Mouse (Mus musculus) limb, embryonic 11.5 days (tissue): ENCODE data around the gene Rabgap1l. TPM values are rescaled to one million over a fixed set of nuclear protein-coding genes. Genes with fewer than 3 reads are reported as not detected.

ENCODE experiments used
- ATAC-seq: fragments of 200-750 bp; cut with Nextera tagmentation; 2 replicates; pipeline ENCODE4 v1.8.0; 2017; ENCODE audit warnings: low read depth; ENCODE audit not compliant: insufficient number of reproducible peaks, low FRiP score, low TSS enrichment
- DNase-seq: peaks from one replicate; pipeline ENCODE4 v3.0.0-alpha.2; 2015; ENCODE audit warnings: low spot score
- H3K27ac ChIP-seq: fragments of 300-500 bp; sonication (generic); replicated peaks from 2 replicates; pipeline ENCODE4 v1.5.1; 2014; ENCODE audit warnings: low read depth, mild to moderate bottlenecking, low read length
- H3K27me3 ChIP-seq: fragments of 300-500 bp; sonication (generic); 2 replicates; pipeline ENCODE4 v1.6.1; 2014; ENCODE audit warnings: mild to moderate bottlenecking, low read length, mixed read lengths; ENCODE audit not compliant: control insufficient read depth, insufficient read depth
- H3K36me3 ChIP-seq: fragments of 300-500 bp; sonication (generic); 2 replicates; pipeline ENCODE4 v1.6.1; 2014; ENCODE audit warnings: mild to moderate bottlenecking, low read length, moderate library complexity, mixed read lengths; ENCODE audit not compliant: control insufficient read depth, insufficient read depth
- H3K4me1 ChIP-seq: fragments of 300-500 bp; sonication (generic); 2 replicates; pipeline ENCODE4 v1.6.1; 2014; ENCODE audit warnings: low read length, mixed read lengths; ENCODE audit not compliant: control insufficient read depth, insufficient read depth
- H3K4me2 ChIP-seq: fragments of 300-500 bp; sonication (generic); 2 replicates; pipeline ENCODE4 v1.6.1; 2014; ENCODE audit warnings: low read depth, mild to moderate bottlenecking, moderate library complexity; ENCODE audit not compliant: severe bottlenecking
- H3K4me3 ChIP-seq: fragments of 300-500 bp; sonication (generic); 2 replicates; pipeline ENCODE4 v1.5.1; 2014; ENCODE audit warnings: low read depth, low read length
- H3K9ac ChIP-seq: fragments of 300-500 bp; sonication (generic); 2 replicates; pipeline ENCODE4 v1.6.1; 2014; ENCODE audit warnings: mild to moderate bottlenecking, low read length
- H3K9me3 ChIP-seq: fragments of 300-500 bp; sonication (generic); 2 replicates; pipeline ENCODE4 v1.6.1; 2016; ENCODE audit warnings: low read length; ENCODE audit not compliant: control insufficient read depth
- WGBS: fragments of 180-500 bp; shearing (Covaris S2); extraction: QIAGEN DNeasy Blood & Tissue Kit; methylation state at CpG from one replicate; pipeline ENCODE4 v1.1.7; 2014; 5-methylcytosine and 5-hydroxymethylcytosine counted together
- polyA plus RNA-seq: library from polyadenylated mRNA; unstranded; fragments of >200 nt; fragmentation: Nextera tagmentation; extraction: Ambion mirVana; gene quantifications from 2 replicates; pipeline ENCODE4 v1.2.1, GENCODE M21; 2014

Gene Rabgap1l
- polyA plus RNA-seq, 1 experiment from 2014 or later: 14.3 TPM

GRCm38 (mm10) chr1:160704596-160704995 is 88.4 kb downstream of the Rabgap1l start:
- Histone ChIP-seq H3K4me1 (no peaks in the 10 kb centered on the region), H3K4me2 (no peak overlapping the region), H3K36me3 (peaks cover 3% of the 10 kb centered on the region; the same call in 1 of the 2 replicates), H3K27ac (no peak overlapping the region), H3K4me3 (no peak overlapping the region), H3K9me3 (no peaks in the 10 kb centered on the region), H3K27me3 (no peaks in the 10 kb centered on the region), H3K9ac (no peak overlapping the region)
- DNase-seq (no peak), ATAC-seq (no peak)
- 99% methylated on average over 2 of the region's 2 CpGs for WGBS

- peaks cover 3% of the 10 kb centered on the region; the same call in 1 of the 2 replicates for H3K36me3 ChIP-seq
- WGBS: 96% methylated on average over 6 of the region's 6 CpGs
Measured at GRCm38 (mm10) chr1:160703813-160704212, 89.2 kb downstream of the Rabgap1l start.

GRCm38 (mm10) chr1:160693094-160693447 is 99.9 kb downstream of the Rabgap1l start:
- Histone ChIP-seq H3K4me3 (no peak overlapping the region), H3K9ac (no peak overlapping the region), H3K27ac (no peak overlapping the region), H3K27me3 (no peaks in the 10 kb centered on the region), H3K36me3 (no peaks in the 10 kb centered on the region), H3K4me1 (no peaks in the 10 kb centered on the region), H3K4me2 (no peak overlapping the region), H3K9me3 (no peaks in the 10 kb centered on the region)
- no peak for DNase-seq
- ATAC-seq: no peak
- 97% methylated on average over 1 of the region's 1 CpGs for WGBS

More at GRCm38 (mm10) chr1:160703813-160704212, 89.2 kb downstream of the Rabgap1l start:
- H3K27me3 ChIP-seq: no peaks in the 10 kb centered on the region
- ATAC-seq (no peak), DNase-seq (no peak)
- no peaks in the 10 kb centered on the region for H3K9me3 ChIP-seq
- no peak overlapping the region for H3K4me2 ChIP-seq
- H3K4me1 ChIP-seq: no peaks in the 10 kb centered on the region
- no peak overlapping the region for H3K27ac ChIP-seq
- no peak overlapping the region for H3K4me3 ChIP-seq
- H3K9ac ChIP-seq: no peak overlapping the region

GRCm38 (mm10) chr1:160692224-160693093 is 100.6 kb downstream of the Rabgap1l start:
- Histone ChIP-seq H3K27ac (no peak overlapping the region), H3K4me3 (no peak overlapping the region), H3K9ac (no peak overlapping the region), H3K9me3 (no peaks in the 10 kb centered on the region), H3K4me1 (no peaks in the 10 kb centered on the region), H3K4me2 (no peak overlapping the region), H3K36me3 (no peaks in the 10 kb centered on the region), H3K27me3 (no peaks in the 10 kb centered on the region)
- WGBS: 87% methylated on average over 6 of the region's 6 CpGs
- no peak for DNase-seq
- ATAC-seq: no peak

GRCm38 (mm10) chr1:160691196-160691590 is 101.8 kb downstream of the Rabgap1l start:
- Histone ChIP-seq H3K27me3 (no peaks in the 10 kb centered on the region), H3K4me1 (no peaks in the 10 kb centered on the region), H3K4me2 (no peak overlapping the region), H3K4me3 (no peak overlapping the region), H3K9ac (no peak overlapping the region), H3K9me3 (no peaks in the 10 kb centered on the region), H3K36me3 (no peaks in the 10 kb centered on the region), H3K27ac (no peak overlapping the region)
- ATAC-seq (no peak), DNase-seq (no peak)
- WGBS: 76% methylated on average over 1 of the region's 1 CpGs

GRCm38 (mm10) chr1:160690516-160691195 is 102.4 kb downstream of the Rabgap1l start:
- ATAC-seq: no peak
- Histone ChIP-seq H3K27me3 (no peaks in the 10 kb centered on the region), H3K9me3 (no peaks in the 10 kb centered on the region), H3K4me1 (no peaks in the 10 kb centered on the region), H3K4me2 (no peak overlapping the region), H3K36me3 (no peaks in the 10 kb centered on the region), H3K27ac (no peak overlapping the region), H3K9ac (no peak overlapping the region), H3K4me3 (no peak overlapping the region)
- WGBS: 91% methylated on average over 7 of the region's 7 CpGs
- DNase-seq: no peak

GRCm38 (mm10) chr1:160689511-160689910 is 103.5 kb downstream of the Rabgap1l start:
- Histone ChIP-seq H3K27me3 (no peaks in the 10 kb centered on the region), H3K4me2 (no peak overlapping the region), H3K36me3 (no peaks in the 10 kb centered on the region), H3K4me1 (no peaks in the 10 kb centered on the region), H3K9ac (no peak overlapping the region), H3K27ac (no peak overlapping the region), H3K9me3 (no peaks in the 10 kb centered on the region), H3K4me3 (no peak overlapping the region)
- ATAC-seq (no peak), DNase-seq (no peak)

GRCm38 (mm10) chr1:160684251-160684650 is 108.8 kb downstream of the Rabgap1l start:
- Histone ChIP-seq H3K36me3 (no peaks in the 10 kb centered on the region), H3K9ac (no peak overlapping the region), H3K27ac (no peak overlapping the region), H3K4me3 (no peak overlapping the region), H3K4me2 (no peak overlapping the region), H3K27me3 (no peaks in the 10 kb centered on the region), H3K4me1 (no peaks in the 10 kb centered on the region), H3K9me3 (no peaks in the 10 kb centered on the region)
- WGBS: 85% methylated on average over 2 of the region's 2 CpGs
- no peak for DNase-seq
- no peak for ATAC-seq
